Mouse (Mus musculus): Measurements from ENCODE around the gene Atp5f1.
A peak's percentile ranks its signal among the peaks of the same experiment; 100 is the strongest.

DNA sequence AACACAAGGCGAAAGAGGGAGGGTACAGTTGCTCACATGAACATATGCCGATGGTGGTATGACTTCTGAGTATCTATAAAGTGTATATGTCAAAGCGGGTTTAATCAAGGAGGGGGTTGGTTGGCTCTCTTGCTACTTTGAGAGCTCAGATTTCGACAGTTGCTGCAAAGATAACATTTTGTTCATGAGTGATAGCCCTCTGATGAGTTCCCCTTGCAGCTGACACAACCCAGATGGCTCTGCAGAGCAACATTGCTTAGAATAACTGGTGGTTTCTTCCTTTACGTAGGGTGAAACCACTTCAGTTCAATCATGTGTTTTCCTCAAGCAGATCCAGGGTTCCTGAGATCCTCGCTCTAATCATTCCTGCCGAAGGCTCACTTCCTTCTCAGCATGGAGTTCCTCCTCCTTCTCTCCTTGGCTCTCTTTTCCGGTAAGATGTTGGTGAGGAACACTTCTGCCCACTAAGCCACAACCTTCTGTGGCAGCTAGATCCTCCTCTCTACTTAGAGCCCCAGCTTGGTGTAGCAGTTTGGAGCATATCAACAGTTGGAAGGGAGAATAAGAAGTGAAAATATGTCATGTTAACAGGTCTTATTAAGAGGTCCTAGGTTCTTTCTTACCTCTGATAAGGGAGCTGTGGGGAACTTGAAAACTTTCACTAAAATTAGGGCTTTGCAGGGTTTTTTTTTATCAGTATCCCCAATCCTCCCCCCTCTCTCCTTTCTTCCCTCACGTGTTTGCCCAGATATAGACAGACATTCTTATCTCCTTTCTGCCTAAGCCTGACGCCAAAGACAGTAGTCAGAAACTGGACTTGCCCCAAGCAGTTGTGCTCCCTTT lies 45.8 kb downstream of the Atp5f1 start:
- no peak for TF ChIP-seq CTCF (IDR thresholded peaks at IDR 0.05; ENCODE audit: low read depth)
- peak; percentile 38; the same call in 1 of the 2 replicates for TF ChIP-seq EP300 (IDR thresholded peaks at IDR 0.05; ENCODE audit: low read depth)

Data from liver, postnatal 0 days (tissue).